Mouse (Mus musculus) kidney, adult 2 months (tissue): ENCODE measurements at regions not wholly inside any gene's neighbourhood (a gene's known extent, or its start where the extent isn't known, plus 50 kb on each side); places are given as distances from the start of the nearest gene placed in this dataset.

Source experiments
- CTCF ChIP-seq: fragments of 200-500 bp; conservative IDR thresholded peaks from 2 replicates; pipeline ENCODE4 v1.5.1; 2011; ENCODE audit warnings: low read depth, mild to moderate bottlenecking, control low read depth, low read length, moderate library complexity, mixed read lengths; ENCODE audit not compliant: insufficient read depth, insufficient read length
- POLR2A ChIP-seq: fragments of 200-500 bp; IDR thresholded peaks from one replicate; pipeline ENCODE4 v1.6.1; 2011; ENCODE audit warnings: low read depth, low read length, control low read depth

DNA sequence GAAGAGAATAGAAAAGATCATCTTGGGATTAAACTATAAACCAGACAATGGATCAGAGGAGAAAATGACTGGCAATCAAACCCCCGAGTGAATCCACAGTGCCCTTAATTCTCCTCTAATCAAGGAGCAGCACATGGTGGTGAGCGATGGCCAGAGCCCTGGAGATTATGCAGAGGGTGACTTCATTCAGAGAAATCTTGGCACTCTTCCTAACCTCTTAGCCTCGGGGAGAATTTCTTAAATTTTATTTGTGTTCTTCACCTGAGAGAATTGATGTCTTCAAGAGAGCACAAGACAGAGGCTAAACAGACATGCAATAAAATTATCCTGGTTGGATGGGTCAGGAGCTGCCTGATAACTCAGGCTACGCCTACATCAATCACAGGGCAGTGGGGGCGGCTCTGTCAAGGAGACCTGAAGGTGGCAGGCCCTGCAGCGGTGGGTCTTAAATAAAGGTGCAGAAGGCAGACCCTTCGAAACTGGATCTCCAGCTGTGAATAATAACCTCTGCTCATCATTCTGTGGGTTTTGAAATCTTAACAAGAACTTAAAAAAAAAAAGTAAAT, 316.5 kb upstream of the Klf12 start:
- TF ChIP-seq CTCF (no peak), POLR2A (no peak)
